Mouse (Mus musculus): ENCODE measurements around the gene 2010300C02Rik. TPM values are rescaled to one million over a fixed set of nuclear protein-coding genes. Genes with fewer than 3 reads are reported as not detected.

The 2010300C02Rik gene
- polyA plus RNA-seq, 1 experiment, result 142 TPM

DNA sequence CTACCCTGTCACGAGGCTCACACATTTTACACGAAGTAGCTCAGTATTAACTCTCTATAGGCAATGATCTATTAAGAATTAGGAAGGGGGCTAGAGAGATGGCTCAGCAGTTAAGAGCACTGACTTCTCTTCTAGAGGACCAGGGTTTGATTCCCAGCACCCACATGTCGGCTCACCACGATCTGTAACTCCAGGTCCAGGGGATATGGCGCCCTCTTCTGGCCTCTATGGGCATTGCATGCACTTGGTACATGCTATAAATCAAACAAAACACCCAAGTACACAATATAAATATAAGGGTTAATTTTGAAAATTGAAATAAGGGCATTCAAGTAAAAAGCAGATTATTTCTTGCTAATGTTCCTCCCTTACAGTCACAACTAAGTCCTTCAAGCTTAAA is 65.9 kb downstream of the 2010300C02Rik start:
- no peak overlapping the region for H3K4me3 ChIP-seq (ENCODE audit: insufficient read depth, low read length)
- TF ChIP-seq POLR2A (IDR thresholded peaks at IDR 0.05; ENCODE audit: extremely low read depth, insufficient read depth, low read length), result no peak
- 0 out of 2 replicates have a peak, but pooled peaks have one; percentile 16 for TF ChIP-seq CTCF (IDR thresholded peaks at IDR 0.05; ENCODE audit: extremely low read depth, insufficient read depth, low read length)
- H3K27ac ChIP-seq (ENCODE audit: insufficient read depth, low read length), result no peak overlapping the region
- H3K4me1 ChIP-seq (ENCODE audit: control insufficient read depth, insufficient read depth, low read length), result peaks cover 1% of the 10 kb centered on the region

GRCm38 (mm10) chr1:37647066-37647465 is 72.8 kb downstream of the 2010300C02Rik start:
- Histone ChIP-seq H3K4me1 (ENCODE audit: control insufficient read depth, insufficient read depth, low read length) (no peaks in the 10 kb centered on the region), H3K27ac (ENCODE audit: insufficient read depth, low read length) (no peak overlapping the region), H3K4me3 (ENCODE audit: insufficient read depth, low read length) (no peak overlapping the region)
- TF ChIP-seq POLR2A (IDR thresholded peaks at IDR 0.05; ENCODE audit: extremely low read depth, insufficient read depth, low read length) (no peak), CTCF (IDR thresholded peaks at IDR 0.05; ENCODE audit: extremely low read depth, insufficient read depth, low read length) (no peak)

DNA sequence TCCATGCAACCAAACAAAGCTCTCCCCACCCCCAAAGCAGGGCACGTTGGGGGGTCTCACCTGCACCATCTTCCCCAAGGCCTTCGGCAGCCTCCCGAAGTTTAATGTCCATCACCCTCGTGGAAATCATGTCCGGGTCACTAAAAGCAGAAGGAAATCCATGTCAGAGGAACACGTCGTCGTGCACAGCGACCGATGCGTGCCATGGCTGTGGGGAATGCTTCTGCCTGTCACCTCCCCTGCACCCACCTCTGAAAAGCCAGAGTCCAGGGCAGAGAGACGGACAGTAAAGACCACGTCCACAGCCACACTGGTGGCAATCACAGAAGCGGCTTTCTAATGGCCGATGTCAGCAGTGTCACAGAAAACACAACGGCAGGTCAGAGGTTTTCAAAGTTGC is 75.4 kb downstream of the 2010300C02Rik start:
- Histone ChIP-seq H3K4me1 (ENCODE audit: control insufficient read depth, insufficient read depth, low read length) (no peaks in the 10 kb centered on the region), H3K27ac (ENCODE audit: insufficient read depth, low read length) (no peak overlapping the region), H3K4me3 (ENCODE audit: insufficient read depth, low read length) (no peak overlapping the region)
- no peak for TF ChIP-seq CTCF (IDR thresholded peaks at IDR 0.05; ENCODE audit: extremely low read depth, insufficient read depth, low read length)
- TF ChIP-seq POLR2A (IDR thresholded peaks at IDR 0.05; ENCODE audit: extremely low read depth, insufficient read depth, low read length), result no peak

DNA sequence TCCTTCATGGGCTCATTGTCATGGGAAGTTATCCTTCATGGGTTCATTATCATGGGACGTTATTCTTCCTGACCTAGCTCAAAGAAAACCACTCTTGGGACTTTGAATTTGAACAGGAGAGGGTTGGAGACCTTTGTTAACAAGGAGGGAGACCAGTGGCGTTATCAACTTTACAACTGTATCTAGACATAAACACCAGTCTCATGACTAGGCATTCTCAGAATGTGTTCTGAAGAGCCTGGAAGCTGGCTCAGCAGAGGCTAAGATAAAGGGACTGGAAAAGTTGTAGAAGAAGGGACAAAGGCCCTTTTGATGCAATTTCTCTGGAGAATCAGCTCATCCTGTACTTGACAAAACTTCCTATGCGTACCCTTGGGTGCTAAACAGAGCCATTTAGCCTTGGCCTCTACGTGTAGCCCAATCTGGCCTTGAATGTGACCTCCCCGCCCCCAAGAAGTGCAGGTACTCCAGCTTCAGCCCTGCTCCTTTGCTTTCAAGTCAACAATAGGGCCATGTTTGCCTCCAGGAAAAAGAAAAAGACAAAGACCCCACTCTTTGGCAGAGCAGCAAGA is 76.0 kb downstream of the 2010300C02Rik start:
- no peaks in the 10 kb centered on the region; the same call in 1 of the 2 replicates for H3K4me1 ChIP-seq (ENCODE audit: control insufficient read depth, insufficient read depth, low read length)
- no peak for TF ChIP-seq CTCF (IDR thresholded peaks at IDR 0.05; ENCODE audit: extremely low read depth, insufficient read depth, low read length)
- TF ChIP-seq POLR2A (IDR thresholded peaks at IDR 0.05; ENCODE audit: extremely low read depth, insufficient read depth, low read length), result no peak
- H3K27ac ChIP-seq (ENCODE audit: insufficient read depth, low read length), result no peak overlapping the region
- H3K4me3 ChIP-seq (ENCODE audit: insufficient read depth, low read length), result no peak overlapping the region

GRCm38 (mm10) chr1:37641361-37641760 is 78.5 kb downstream of the 2010300C02Rik start:
- TF ChIP-seq CTCF (IDR thresholded peaks at IDR 0.05; ENCODE audit: extremely low read depth, insufficient read depth, low read length) (no peak), POLR2A (IDR thresholded peaks at IDR 0.05; ENCODE audit: extremely low read depth, insufficient read depth, low read length) (no peak)
- no peaks in the 10 kb centered on the region; the same call in 1 of the 2 replicates for H3K4me1 ChIP-seq (ENCODE audit: control insufficient read depth, insufficient read depth, low read length)
- no peak overlapping the region for H3K4me3 ChIP-seq (ENCODE audit: insufficient read depth, low read length)
- no peak overlapping the region for H3K27ac ChIP-seq (ENCODE audit: insufficient read depth, low read length)

- peak; percentile 89 for TF ChIP-seq CTCF (IDR thresholded peaks at IDR 0.05; ENCODE audit: extremely low read depth, insufficient read depth, low read length)
- no peak for TF ChIP-seq POLR2A (IDR thresholded peaks at IDR 0.05; ENCODE audit: extremely low read depth, insufficient read depth, low read length)
- Histone ChIP-seq H3K4me3 (ENCODE audit: insufficient read depth, low read length) (no peak overlapping the region), H3K4me1 (ENCODE audit: control insufficient read depth, insufficient read depth, low read length) (no peaks in the 10 kb centered on the region; the same call in 1 of the 2 replicates), H3K27ac (ENCODE audit: insufficient read depth, low read length) (no peak overlapping the region)
Observed at GRCm38 (mm10) chr1:37639101-37639500, 80.8 kb downstream of the 2010300C02Rik start.

- Histone ChIP-seq H3K4me3 (ENCODE audit: insufficient read depth, low read length) (no peak overlapping the region), H3K4me1 (ENCODE audit: control insufficient read depth, insufficient read depth, low read length) (peaks cover 2% of the 10 kb centered on the region; the same call in 1 of the 2 replicates), H3K27ac (ENCODE audit: insufficient read depth, low read length) (no peak overlapping the region)
- TF ChIP-seq POLR2A (IDR thresholded peaks at IDR 0.05; ENCODE audit: extremely low read depth, insufficient read depth, low read length) (no peak), CTCF (IDR thresholded peaks at IDR 0.05; ENCODE audit: extremely low read depth, insufficient read depth, low read length) (no peak)
Observed at GRCm38 (mm10) chr1:37638560-37638959, 81.3 kb downstream of the 2010300C02Rik start.

DNA sequence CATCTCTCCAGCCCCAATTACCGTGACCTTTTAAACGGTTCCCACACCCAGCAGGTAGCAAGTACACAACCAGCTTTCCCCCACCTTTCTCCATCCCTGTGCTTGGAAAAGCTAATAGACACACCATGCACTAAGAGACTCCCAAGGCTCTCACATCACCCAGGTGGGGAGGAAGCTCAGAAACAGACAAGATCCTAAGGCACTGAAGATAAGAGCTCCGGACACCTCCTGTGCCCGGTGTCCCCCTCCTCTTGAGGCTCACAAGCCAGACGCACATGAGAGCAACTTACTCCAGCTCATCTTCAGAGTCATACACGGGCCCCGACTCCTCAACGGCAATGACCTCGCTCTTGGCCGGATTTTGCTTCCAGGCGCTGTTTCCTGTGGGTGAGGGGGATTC is 82.3 kb downstream of the 2010300C02Rik start:
- TF ChIP-seq POLR2A (IDR thresholded peaks at IDR 0.05; ENCODE audit: extremely low read depth, insufficient read depth, low read length) (no peak), CTCF (IDR thresholded peaks at IDR 0.05; ENCODE audit: extremely low read depth, insufficient read depth, low read length) (no peak)
- Histone ChIP-seq H3K27ac (ENCODE audit: insufficient read depth, low read length) (no peak overlapping the region), H3K4me1 (ENCODE audit: control insufficient read depth, insufficient read depth, low read length) (peaks cover 3% of the 10 kb centered on the region; the same call in 1 of the 2 replicates), H3K4me3 (ENCODE audit: insufficient read depth, low read length) (no peak overlapping the region)

DNA sequence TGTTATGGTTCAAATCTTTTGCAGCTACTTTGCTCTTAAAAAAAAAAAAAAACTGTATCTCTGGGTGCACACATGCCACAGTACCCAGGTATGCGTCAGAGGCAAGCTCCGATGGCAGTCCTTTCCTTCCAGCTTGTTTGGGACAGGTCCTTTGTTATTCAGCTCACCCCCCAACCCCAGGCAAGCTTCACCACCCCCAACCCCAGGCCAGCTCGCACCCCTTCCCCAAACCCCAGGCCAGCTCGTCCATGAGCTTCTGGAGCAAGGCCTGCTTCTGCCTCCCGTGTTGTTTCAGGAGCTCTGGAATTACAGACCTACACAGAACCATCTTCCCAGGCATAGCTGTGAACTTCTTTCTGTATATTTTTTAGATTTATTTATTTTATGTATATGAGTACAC is 83.1 kb downstream of the 2010300C02Rik start:
- H3K27ac ChIP-seq (ENCODE audit: insufficient read depth, low read length), result no peak overlapping the region
- TF ChIP-seq CTCF (IDR thresholded peaks at IDR 0.05; ENCODE audit: extremely low read depth, insufficient read depth, low read length) (no peak), POLR2A (IDR thresholded peaks at IDR 0.05; ENCODE audit: extremely low read depth, insufficient read depth, low read length) (no peak)
- peaks cover 3% of the 10 kb centered on the region; the same call in 1 of the 2 replicates for H3K4me1 ChIP-seq (ENCODE audit: control insufficient read depth, insufficient read depth, low read length)
- H3K4me3 ChIP-seq (ENCODE audit: insufficient read depth, low read length), result no peak overlapping the region

DNA sequence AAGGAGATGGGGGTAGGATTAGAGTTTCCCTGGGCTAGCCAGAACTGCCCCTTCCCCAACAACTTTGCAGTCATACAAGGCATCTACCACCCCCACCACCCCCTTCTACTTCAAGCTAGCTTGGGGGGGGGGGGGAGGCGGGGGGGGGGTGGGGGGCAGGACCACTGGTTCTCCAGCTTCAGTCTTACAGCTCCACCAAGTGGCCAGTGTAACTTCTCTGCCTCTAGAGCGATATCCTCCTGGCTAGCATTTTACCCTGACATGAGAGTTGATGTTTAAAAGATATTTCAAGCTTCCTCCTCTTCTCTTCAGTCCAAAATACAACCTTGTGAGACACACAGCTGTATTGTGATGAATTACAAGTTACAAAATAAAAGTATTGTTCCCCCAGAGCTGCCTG is 83.7 kb downstream of the 2010300C02Rik start:
- H3K27ac ChIP-seq (ENCODE audit: insufficient read depth, low read length), result no peak overlapping the region
- peaks cover 3% of the 10 kb centered on the region; the same call in 1 of the 2 replicates for H3K4me1 ChIP-seq (ENCODE audit: control insufficient read depth, insufficient read depth, low read length)
- H3K4me3 ChIP-seq (ENCODE audit: insufficient read depth, low read length), result no peak overlapping the region
- no peak for TF ChIP-seq POLR2A (IDR thresholded peaks at IDR 0.05; ENCODE audit: extremely low read depth, insufficient read depth, low read length)
- 0 out of 2 replicates have a peak, but pooled peaks have one; percentile 17 for TF ChIP-seq CTCF (IDR thresholded peaks at IDR 0.05; ENCODE audit: extremely low read depth, insufficient read depth, low read length)
